Mouse (Mus musculus) adrenal gland, adult 18-20 months (tissue): Measurements from ENCODE around the gene Brsk1. TPM values are rescaled to one million over a fixed set of nuclear protein-coding genes. Genes with fewer than 3 reads are reported as not detected.

Source experiments
- DNase-seq, 2 experiments: peaks; one replicate each; pipeline ENCODE4 v3.0.0; 2021 to 2022; ENCODE audit warnings: low spot score in 2 of 2
- total RNA-seq, 2 experiments: library from RNA; stranded (reverse); gene quantifications; 1 replicate in 1 of 2; 2 replicates in 1 of 2; pipeline ENCODE4 v1.2.3; 2021

Brsk1 gene
- total RNA-seq, 2 experiments from 2014 or later: 4.0 to 5.3 TPM

GRCm38 (mm10) chr7:4668506-4668905 is 21.9 kb upstream of the Brsk1 start:
- no peak for DNase-seq

GRCm38 (mm10) chr7:4669156-4669555 is 21.2 kb upstream of the Brsk1 start:
- DNase-seq: no peak

- DNase-seq: no peak
Measured at GRCm38 (mm10) chr7:4670655-4671255, 19.6 kb upstream of the Brsk1 start.

GRCm38 (mm10) chr7:4671956-4672355 is 18.4 kb upstream of the Brsk1 start:
- DNase-seq: no peak

- DNase-seq: no peak
Measured at GRCm38 (mm10) chr7:4674114-4674731, 16.2 kb upstream of the Brsk1 start.

GRCm38 (mm10) chr7:4675200-4675599 is 15.2 kb upstream of the Brsk1 start:
- no peak for DNase-seq

GRCm38 (mm10) chr7:4683307-4683706 is 7.1 kb upstream of the Brsk1 start:
- no peak for DNase-seq

- DNase-seq: no peak
Measured at GRCm38 (mm10) chr7:4684203-4684602, 6.2 kb upstream of the Brsk1 start.

GRCm38 (mm10) chr7:4684632-4685417 is 5.6 kb upstream of the Brsk1 start, which contains the start of gene Hspbp1:
Hspbp1 (minus strand) TSS chr7:4685068.
- peak; percentile 88 to 89 for DNase-seq

- no peak for DNase-seq
Measured at GRCm38 (mm10) chr7:4690951-4691653, 698 bp downstream of the Brsk1 start.

GRCm38 (mm10) chr7:4693004-4693403 is 2.6 kb downstream of the Brsk1 start:
- no peak for DNase-seq

GRCm38 (mm10) chr7:4702334-4702733 is 11.9 kb downstream of the Brsk1 start:
- DNase-seq: no peak

- DNase-seq: no peak
Measured at GRCm38 (mm10) chr7:4703195-4703594, 12.8 kb downstream of the Brsk1 start.

GRCm38 (mm10) chr7:4705098-4705497 is 14.7 kb downstream of the Brsk1 start:
- peak; percentile 35 to 55 for DNase-seq

GRCm38 (mm10) chr7:4712594-4712993 is 22.2 kb downstream of the Brsk1 start:
- no peak for DNase-seq

GRCm38 (mm10) chr7:4716955-4717354 is 26.6 kb downstream of the Brsk1 start:
- DNase-seq: no peak

- DNase-seq: no peak
Measured at GRCm38 (mm10) chr7:4719276-4719675, 28.9 kb downstream of the Brsk1 start.

- DNase-seq: no peak
Measured at GRCm38 (mm10) chr7:4723508-4723907, 33.1 kb downstream of the Brsk1 start.

- DNase-seq: no peak
Measured at GRCm38 (mm10) chr7:4724359-4724758, 34.0 kb downstream of the Brsk1 start.

GRCm38 (mm10) chr7:4725169-4725568 is 34.8 kb downstream of the Brsk1 start, which contains the start of gene Tmem150b:
Tmem150b (minus strand) TSS chr7:4725249.
- DNase-seq: no peak

- no peak for DNase-seq
Measured at GRCm38 (mm10) chr7:4731090-4731489, 40.7 kb downstream of the Brsk1 start.
